Mouse (Mus musculus): ENCODE data around the gene Tmem132a. TPM values are rescaled to one million over a fixed set of nuclear protein-coding genes. Genes with fewer than 3 reads are reported as not detected.
A peak's percentile ranks its signal among the peaks of the same experiment; 100 is the strongest.

Tmem132a gene
- total and polyA plus RNA-seq, 3 experiments: 2.9 to 22.9 TPM; not detected in 1

- Histone ChIP-seq H3K4me2 (ENCODE audit: insufficient read depth, low read depth, poor library complexity, severe bottlenecking) (peak overlapping the region; percentile 41; the same call in 1 of the 2 replicates), H3K9me3 (replicated peaks; ENCODE audit: low read length) (no peaks in the 10 kb centered on the region), H3K4me3 (replicated peaks in 1 of 3; ENCODE audit: low read depth in 2 of 3, low read length in 2 of 3, poor library complexity in 1 of 3) (peak overlapping the region in 2 of 3 experiments; percentile 55 to 60), H3K36me3 (replicated peaks in 1 of 2; ENCODE audit: control insufficient read depth in 1 of 2, insufficient read depth in 1 of 2, low read length in 1 of 2) (peaks cover 26 to 56% of the 10 kb centered on the region in 2 experiments), H3K27me3 (replicated peaks) (no peaks in the 10 kb centered on the region), H3K27ac (ENCODE audit: insufficient read depth, low read depth) (peak overlapping the region; percentile 20; the same call in 1 of the 2 replicates), H3K9ac (ENCODE audit: insufficient read depth, low read depth) (no peak overlapping the region), H3K79me2 (replicated peaks; ENCODE audit: control insufficient read depth, extremely low read depth, insufficient read depth, poor library complexity, severe bottlenecking) (peaks cover 29% of the 10 kb centered on the region), H3K4me1 (ENCODE audit: control insufficient read depth in 1 of 2, insufficient read depth in 2 of 2) (peaks cover 15 to 55% of the 10 kb centered on the region in 2 experiments)
- peak; percentile 85 for DNase-seq (ENCODE audit: extremely low read depth)
- dilution Hi-C loops (cut with MboI; ENCODE audit: extremely low pct_ligation_motif_present, extremely low pct_unique_long_range_greater_than_20kb, low sequenced_read_pairs) (no loop called here), in situ Hi-C loops (cut with MboI; ENCODE audit: low pct_ligation_motif_present, low pct_unique_long_range_greater_than_20kb, low sequenced_read_pairs) (no loop called here)
- peak; percentile 44; the same call in 1 of the 2 replicates for TF ChIP-seq ELF1 (IDR thresholded peaks at IDR 0.05; ENCODE audit: low read depth, low read length)
- no peak for TF ChIP-seq USF1 (IDR thresholded peaks at IDR 0.05; ENCODE audit: low read depth, low read length)
- TF ChIP-seq JUN (IDR thresholded peaks at IDR 0.05; ENCODE audit: insufficient read depth, low read depth, low read length): peak; percentile 37; the same call in 1 of the 2 replicates
- peak; percentile 81 for TF ChIP-seq MAX (IDR thresholded peaks at IDR 0.05; ENCODE audit: low read length)
- peak; percentile 100 for TF ChIP-seq BHLHE40 (IDR thresholded peaks at IDR 0.05; ENCODE audit: low read depth, low read length)
- no peak for TF ChIP-seq POLR2AphosphoS2 (IDR thresholded peaks at IDR 0.05; ENCODE audit: low read depth, low read length)
- TF ChIP-seq CHD2 (IDR thresholded peaks at IDR 0.05; ENCODE audit: low read length): 0 out of 2 replicates have a peak, but pooled peaks have one; percentile 42
- TF ChIP-seq MEF2A (IDR thresholded peaks at IDR 0.05; ENCODE audit: borderline replicate concordance, low read depth, low read length): peak; percentile 99
- peak; percentile 85; the same call in 1 of the 2 replicates for TF ChIP-seq RCOR1 (conservative IDR thresholded peaks at IDR 0.05; ENCODE audit: low read depth, low read length)
- TF ChIP-seq CTCF (conservative IDR thresholded peaks at IDR 0.05 in 1 of 2, IDR thresholded peaks at IDR 0.05 in 1 of 2; ENCODE audit: low read depth in 2 of 2, low read length in 2 of 2): no peak
- TF ChIP-seq NELFE (IDR thresholded peaks at IDR 0.05; ENCODE audit: low read depth, low read length): no peak; the same call in 1 of the 2 replicates
- peak; percentile 78 for TF ChIP-seq JUND (conservative IDR thresholded peaks at IDR 0.05; ENCODE audit: low read depth, low read length)
- no peak for TF ChIP-seq UBTF (IDR thresholded peaks at IDR 0.05; ENCODE audit: low read depth, low read length)
- TF ChIP-seq ZMIZ1 (IDR thresholded peaks at IDR 0.05; ENCODE audit: low read depth, low read length): no peak
- peak; percentile 56; the same call in 1 of the 2 replicates for TF ChIP-seq MAFK (IDR thresholded peaks at IDR 0.05; ENCODE audit: insufficient replicate concordance, low read length)
- TF ChIP-seq NRF1 (IDR thresholded peaks at IDR 0.05; ENCODE audit: low read depth, low read length): no peak
- no peak for TF ChIP-seq USF2 (conservative IDR thresholded peaks at IDR 0.05; ENCODE audit: low read depth, low read length)
- peak; percentile 26; the same call in 1 of the 2 replicates for TF ChIP-seq CHD1 (IDR thresholded peaks at IDR 0.05; ENCODE audit: low read depth, low read length)
- peak; percentile 17; the same call in 1 of the 2 replicates for TF ChIP-seq POLR2A (IDR thresholded peaks at IDR 0.05; ENCODE audit: low read depth, low read length)
- TF ChIP-seq PAX5 (IDR thresholded peaks at IDR 0.05; ENCODE audit: low read length): no peak
- peak; percentile 88; the same call in 1 of the 2 replicates for TF ChIP-seq MAZ (IDR thresholded peaks at IDR 0.05; ENCODE audit: low read depth, low read length)
- peak; percentile 79 for TF ChIP-seq TCF12 (IDR thresholded peaks at IDR 0.05; ENCODE audit: low read depth, low read length)
- TF ChIP-seq IRF4 (IDR thresholded peaks at IDR 0.05; ENCODE audit: low read depth, low read length): peak; percentile 87
- TF ChIP-seq E2F4 (IDR thresholded peaks at IDR 0.05; ENCODE audit: insufficient replicate concordance, low read depth, low read length): 0 out of 2 replicates have a peak, but pooled peaks have one; percentile 27
- TF ChIP-seq ZC3H11A (IDR thresholded peaks at IDR 0.05; ENCODE audit: low read depth, low read length): no peak
- TF ChIP-seq ETS1 (conservative IDR thresholded peaks at IDR 0.05; ENCODE audit: low read depth, low read length): peak; percentile 100
- TF ChIP-seq SIN3A (IDR thresholded peaks at IDR 0.05; ENCODE audit: low read length): peak; percentile 82
- peak; percentile 86 for TF ChIP-seq TBP (conservative IDR thresholded peaks at IDR 0.05; ENCODE audit: low read depth, low read length)
- no peak for TF ChIP-seq KAT2A (IDR thresholded peaks at IDR 0.05; ENCODE audit: insufficient replicate concordance, low read length)
- TF ChIP-seq SMC3 (IDR thresholded peaks at IDR 0.05; ENCODE audit: low read depth, low read length): no peak; the same call in 1 of the 2 replicates
- TF ChIP-seq RAD21 (IDR thresholded peaks at IDR 0.05; ENCODE audit: low read depth, low read length): no peak; the same call in 1 of the 2 replicates
- no peak for TF ChIP-seq GABPA (IDR thresholded peaks at IDR 0.05; ENCODE audit: insufficient replicate concordance, low read depth, low read length)
- TF ChIP-seq EP300 (IDR thresholded peaks at IDR 0.05; ENCODE audit: low read length): peak; percentile 86
- no peak for TF ChIP-seq ZKSCAN1 (IDR thresholded peaks at IDR 0.05; ENCODE audit: borderline replicate concordance, low read depth, low read length)
- TF ChIP-seq ZNF384 (IDR thresholded peaks at IDR 0.05; ENCODE audit: low read depth, low read length): no peak
- TF ChIP-seq MYC (IDR thresholded peaks at IDR 0.05; ENCODE audit: low read depth, low read length): peak; percentile 82
- 0 out of 2 replicates have a peak, but pooled peaks have one; percentile 30 for TF ChIP-seq HCFC1 (IDR thresholded peaks at IDR 0.05; ENCODE audit: low read depth, low read length)
- TF ChIP-seq MXI1 (IDR thresholded peaks at IDR 0.05; ENCODE audit: low read depth, low read length): peak; percentile 77
Measured at GRCm38 (mm10) chr19:10845454-10845853, 24.3 kb downstream of the Tmem132a start.
